Mouse (Mus musculus) heart, adult 9 months (tissue): Measurements from ENCODE around the gene Lbp.

Source experiments
- DNase-seq, 2 experiments: peaks; one replicate each; pipeline ENCODE4 v3.0.0; 2022; ENCODE audit warnings: low spot score in 2 of 2

The Lbp gene

GRCm38 (mm10) chr2:158308276-158308675 is 2.0 kb downstream of the Lbp start:
- DNase-seq: no peak

GRCm38 (mm10) chr2:158313089-158313488 is 6.8 kb downstream of the Lbp start:
- no peak for DNase-seq

GRCm38 (mm10) chr2:158316371-158316770 is 10.1 kb downstream of the Lbp start:
- no peak for DNase-seq

GRCm38 (mm10) chr2:158317026-158317425 is 10.7 kb downstream of the Lbp start:
- no peak for DNase-seq

- DNase-seq: no peak
These were observed 15.3 kb downstream of the Lbp start for GRCm38 (mm10) chr2:158321596-158321995.

- no peak for DNase-seq
These were observed 16.6 kb downstream of the Lbp start for GRCm38 (mm10) chr2:158322845-158323244.

- DNase-seq: no peak
These were observed 18.4 kb downstream of the Lbp start for GRCm38 (mm10) chr2:158324531-158325190.

GRCm38 (mm10) chr2:158325609-158326008 is 19.3 kb downstream of the Lbp start:
- DNase-seq: no peak

- DNase-seq: no peak
These were observed 28.1 kb downstream of the Lbp start for GRCm38 (mm10) chr2:158334356-158334755.

- DNase-seq: no peak
These were observed 31.4 kb downstream of the Lbp start for GRCm38 (mm10) chr2:158337698-158338097.

- peak in 1 of 2 experiments; percentile 12 for DNase-seq
These were observed 33.8 kb downstream of the Lbp start for GRCm38 (mm10) chr2:158339948-158340564.

GRCm38 (mm10) chr2:158341324-158341723 is 35.0 kb downstream of the Lbp start:
- no peak for DNase-seq

GRCm38 (mm10) chr2:158343495-158343894 is 37.2 kb downstream of the Lbp start:
- no peak for DNase-seq

- DNase-seq: no peak
These were observed 40.2 kb downstream of the Lbp start for GRCm38 (mm10) chr2:158346467-158346866.

GRCm38 (mm10) chr2:158347868-158348267 is 41.6 kb downstream of the Lbp start:
- peak in 1 of 2 experiments; percentile 45 for DNase-seq

GRCm38 (mm10) chr2:158352801-158353520 is 46.7 kb downstream of the Lbp start:
- DNase-seq: no peak

GRCm38 (mm10) chr2:158354348-158355114 is 48.2 kb downstream of the Lbp start:
- DNase-seq: no peak

- no peak for DNase-seq
These were observed 48.9 kb downstream of the Lbp start for GRCm38 (mm10) chr2:158355238-158355637.

GRCm38 (mm10) chr2:158356121-158356520 is 49.8 kb downstream of the Lbp start:
- DNase-seq: no peak

GRCm38 (mm10) chr2:158359757-158360620 is 53.7 kb downstream of the Lbp start:
- DNase-seq: no peak
